8 mouse cellular contexts compared by ENCODE assay signal in genomic region chr1:36303381-36304320, GRCm38 (mm10). TPM values are rescaled to one million over a fixed set of nuclear protein-coding genes. Genes with fewer than 3 reads are reported as not detected.
DNase-seq lines count a peak whose midpoint lies in the region; ATAC-seq and TF ChIP-seq lines count a peak whose summit lies in the region.

No protein-coding gene starts in this region.

- WGBS in lung, embryonic 14.5 days: 8% methylated on average over 29 of the region's 30 CpGs

- no peaks in the 10 kb centered on the region for H3K9me3 ChIP-seq in ES-Bruce4 (replicated peaks; ENCODE audit: control insufficient read depth, insufficient read depth, low read length, poor library complexity, severe bottlenecking)
- H3K9me3 ChIP-seq in lung, embryonic 14.5 days (ENCODE audit: low read depth, low read length): no peaks in the 10 kb centered on the region

- peak; percentile 93 for DNase-seq in heart, postnatal 4 days
- peak; percentile 91 for DNase-seq in layer of hippocampus, adult 9-11 months
- DNase-seq in lung, embryonic 14.5 days: peak; percentile 90
- DNase-seq in right cerebral cortex, adult 18-20 months: peak; percentile 83

- H3K4me1 ChIP-seq in ES-Bruce4 (ENCODE audit: control insufficient read depth, insufficient read depth, low read length): no peaks in the 10 kb centered on the region
- H3K4me1 ChIP-seq in brown adipose tissue, adult 24 weeks (ENCODE audit: control insufficient read depth, insufficient read depth, insufficient read length, low read length): no peaks in the 10 kb centered on the region
- H3K4me1 ChIP-seq in lung, embryonic 14.5 days (ENCODE audit: insufficient read depth): 0 out of 2 replicates have a peak, but pooled peaks cover 3% of the 10 kb centered on the region

- TF ChIP-seq CTCF in ES-Bruce4 (IDR thresholded peaks at IDR 0.05; ENCODE audit: low read depth, low read length): no peak
- TF ChIP-seq CTCF in lung, embryonic 14.5 days (IDR thresholded peaks at IDR 0.05; ENCODE audit: low read depth): no peak

- H3K9ac ChIP-seq in ES-Bruce4 (ENCODE audit: low read depth, poor library complexity, severe bottlenecking): peak overlapping the region; percentile 74
- 0 out of 2 replicates have a peak overlapping the region, but pooled peaks have one; percentile 23 for H3K9ac ChIP-seq in lung, embryonic 14.5 days

- peak overlapping the region; percentile 68 for H3K4me2 ChIP-seq in lung, embryonic 14.5 days

- H3K4me3 ChIP-seq in ES-Bruce4 (ENCODE audit: low read depth, low read length): peak overlapping the region; percentile 39
- peak overlapping the region; percentile 24 for H3K4me3 ChIP-seq in brown adipose tissue, adult 24 weeks (ENCODE audit: insufficient read depth, low read depth, low read length)
- H3K4me3 ChIP-seq in lung, embryonic 14.5 days (ENCODE audit: low read depth, low read length): peak overlapping the region; percentile 29

- H3K27me3 ChIP-seq in ES-Bruce4 (ENCODE audit: control insufficient read depth, insufficient read depth, low read length, poor library complexity, severe bottlenecking): no peaks in the 10 kb centered on the region
- peaks cover 19% of the 10 kb centered on the region for H3K27me3 ChIP-seq in lung, embryonic 14.5 days (ENCODE audit: insufficient read depth, low read length)

- no peak for TF ChIP-seq EP300 in ES-Bruce4 (IDR thresholded peaks at IDR 0.05; ENCODE audit: insufficient read depth, low read depth, low read length)

- TF ChIP-seq POLR2A in ES-Bruce4 (IDR thresholded peaks at IDR 0.05; ENCODE audit: insufficient read depth, low read length): no peak

- ATAC-seq in frontal cortex, adult (ENCODE audit: low TSS enrichment): peak; percentile 72
- ATAC-seq in lung, embryonic 14.5 days (ENCODE audit: insufficient read depth): peak; percentile 52
- no peak for ATAC-seq in monocyte, adult 5-6 weeks (replicated peaks; ENCODE audit: insufficient number of reproducible peaks, low FRiP score, low TSS enrichment, poor library complexity, severe bottlenecking)

- no peaks in the 10 kb centered on the region for H3K36me3 ChIP-seq in ES-Bruce4 (ENCODE audit: control insufficient read depth, insufficient read depth, low read length, poor library complexity, severe bottlenecking)
- H3K36me3 ChIP-seq in lung, embryonic 14.5 days (ENCODE audit: insufficient read depth): no peaks in the 10 kb centered on the region

- no peak overlapping the region for H3K27ac ChIP-seq in ES-Bruce4 (ENCODE audit: insufficient read depth, low read length)
- peak overlapping the region; percentile 69; the same call in 1 of the 2 replicates for H3K27ac ChIP-seq in brown adipose tissue, adult 24 weeks (replicated peaks; ENCODE audit: low read depth, low read length)
- peak overlapping the region; percentile 50; the same call in 1 of the 2 replicates for H3K27ac ChIP-seq in lung, embryonic 14.5 days (ENCODE audit: low read depth)

RNA-seq across cellular contexts. Expression of gene Arid5a, which starts 3.9 kb away (rescaled TPM):
- polyA plus RNA-seq in ES-Bruce4 (2011; ENCODE audit: insufficient read depth, insufficient read length, low read depth, missing spikeins): 3.5 and 4.1 TPM in 2 replicates
- 1.3 and 4.0 TPM in 2 replicates for polyA plus RNA-seq in brown adipose tissue, adult 24 weeks (2012; ENCODE audit: insufficient read depth, insufficient read length, missing spikeins)
- total RNA-seq in heart, postnatal 4 days (2021): 10 to 100 TPM; 27.7 to 27.9 TPM
- polyA plus RNA-seq in lung, embryonic 14.5 days (2014; fragmentation: Nextera tagmentation; extraction: Ambion mirVana): 5.4 and 6.6 TPM in 2 replicates
- 47.3 to 80.2 TPM (median 65.0 TPM) in 3 replicates for total RNA-seq in monocyte, adult 5-6 weeks (2017)

RNA-seq across cellular contexts. Expression of gene Neurl3, which starts 29.2 kb away (rescaled TPM):
- not detected in 2 replicates for polyA plus RNA-seq in ES-Bruce4 (2011; ENCODE audit: insufficient read depth, insufficient read length, low read depth, missing spikeins)
- polyA plus RNA-seq in brown adipose tissue, adult 24 weeks (2012; ENCODE audit: insufficient read depth, insufficient read length, missing spikeins): 2.0 and 2.5 TPM in 2 replicates
- 1 to 10 TPM; 4.9 to 5.3 TPM for total RNA-seq in heart, postnatal 4 days (2021)
- polyA plus RNA-seq in lung, embryonic 14.5 days (2014; fragmentation: Nextera tagmentation; extraction: Ambion mirVana): 2.6 and 4.5 TPM in 2 replicates
- total RNA-seq in monocyte, adult 5-6 weeks (2017): 315 to 366 TPM (median 360 TPM) in 3 replicates

RNA-seq across cellular contexts. Expression of gene Uggt1, which starts 59.1 kb away (rescaled TPM):
- 76.7 and 77.5 TPM in 2 replicates for polyA plus RNA-seq in ES-Bruce4 (2011; ENCODE audit: insufficient read depth, insufficient read length, low read depth, missing spikeins)
- polyA plus RNA-seq in brown adipose tissue, adult 24 weeks (2012; ENCODE audit: insufficient read depth, insufficient read length, missing spikeins): 11.0 and 11.6 TPM in 2 replicates
- 10 to 100 TPM; 39.0 to 39.3 TPM for total RNA-seq in heart, postnatal 4 days (2021)
- polyA plus RNA-seq in lung, embryonic 14.5 days (2014; fragmentation: Nextera tagmentation; extraction: Ambion mirVana): 76.6 and 80.4 TPM in 2 replicates
- total RNA-seq in monocyte, adult 5-6 weeks (2017): 91.2 to 135 TPM (median 106 TPM) in 3 replicates
